Mouse (Mus musculus) layer of hippocampus, postnatal 10 days (tissue): Measurements from ENCODE around the gene Slc39a7. TPM values are rescaled to one million over a fixed set of nuclear protein-coding genes. Genes with fewer than 3 reads are reported as not detected.

Experiments
- DNase-seq, 2 experiments: peaks; one replicate each; pipeline ENCODE4 v3.0.0; 2021; ENCODE audit warnings: low spot score in 2 of 2
- total RNA-seq, 2 experiments: library from RNA; stranded (reverse); gene quantifications; 2 replicates each; pipeline ENCODE4 v1.2.3; 2021

The Slc39a7 gene
- total RNA-seq, 2 experiments from 2014 or later: 82.8 to 108 TPM

GRCm38 (mm10) chr17:34032174-34032632 lies 721 bp upstream of the Slc39a7 start:
- no peak for DNase-seq

DNA sequence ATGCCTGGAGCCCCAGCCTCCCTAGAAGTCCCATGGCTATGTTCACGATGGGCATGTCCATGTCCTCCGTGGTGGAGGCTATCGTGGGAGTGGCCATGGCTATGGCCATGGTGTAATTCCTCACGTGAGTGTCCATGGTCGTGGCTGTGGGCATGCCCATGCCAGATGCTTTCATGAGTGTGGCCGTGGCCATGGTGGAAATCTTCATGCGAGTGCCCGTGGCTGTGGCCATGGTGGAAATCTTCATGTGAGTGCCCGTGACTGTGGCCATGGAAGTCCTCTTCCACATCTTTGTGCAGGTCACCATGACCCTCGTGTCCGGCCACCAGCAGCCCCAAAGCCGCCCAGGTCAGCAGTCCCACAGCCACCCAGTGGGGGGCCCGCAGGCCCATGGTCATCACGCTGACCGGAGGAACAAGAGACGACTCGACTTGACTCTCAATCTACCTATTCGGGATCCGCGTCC lies 588 bp downstream of the Slc39a7 start:
- DNase-seq: no peak

- no peak for DNase-seq
These were observed 1.4 kb downstream of the Slc39a7 start for GRCm38 (mm10) chr17:34029890-34030595.

- DNase-seq: no peak
These were observed 2.2 kb downstream of the Slc39a7 start for GRCm38 (mm10) chr17:34029150-34029889.

- DNase-seq: no peak
These were observed 2.9 kb downstream of the Slc39a7 start for GRCm38 (mm10) chr17:34028501-34029149.

DNA sequence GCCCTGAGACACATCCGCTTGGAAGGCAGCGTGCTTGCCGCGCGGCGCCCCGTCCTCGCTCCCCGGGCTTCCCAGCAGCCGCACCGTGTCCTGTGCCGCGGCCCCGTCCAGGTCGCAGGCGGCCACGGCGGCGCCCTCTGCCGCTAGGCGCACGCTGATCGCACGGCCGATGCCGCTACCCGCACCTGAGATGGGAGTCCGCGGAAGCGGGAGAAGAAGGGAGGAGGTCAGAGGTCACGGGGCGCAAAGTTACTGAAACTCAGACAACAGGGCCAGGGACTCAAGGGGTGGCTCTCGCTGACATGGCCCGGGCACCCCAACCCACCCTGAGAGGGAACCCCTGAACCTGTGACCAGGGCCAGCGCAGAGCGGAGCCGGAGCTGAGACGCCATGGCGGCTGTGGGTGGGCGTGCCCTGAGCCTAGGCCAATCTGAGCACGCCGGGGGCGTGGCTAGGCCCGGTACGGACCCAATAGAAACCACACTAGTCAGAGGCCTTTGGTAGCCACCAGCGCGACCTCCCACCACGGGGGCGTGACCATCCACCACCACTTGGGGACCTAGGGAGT lies 3.7 kb downstream of the Slc39a7 start, which contains the start of gene H2-Ke6:
TSS of gene H2-Ke6 (minus strand) at position 405 of the 568 bp plus-strand sequence.
- peak; percentile 89 to 94 for DNase-seq

- no peak for DNase-seq
These were observed 4.4 kb downstream of the Slc39a7 start for GRCm38 (mm10) chr17:34026917-34027655.

DNA sequence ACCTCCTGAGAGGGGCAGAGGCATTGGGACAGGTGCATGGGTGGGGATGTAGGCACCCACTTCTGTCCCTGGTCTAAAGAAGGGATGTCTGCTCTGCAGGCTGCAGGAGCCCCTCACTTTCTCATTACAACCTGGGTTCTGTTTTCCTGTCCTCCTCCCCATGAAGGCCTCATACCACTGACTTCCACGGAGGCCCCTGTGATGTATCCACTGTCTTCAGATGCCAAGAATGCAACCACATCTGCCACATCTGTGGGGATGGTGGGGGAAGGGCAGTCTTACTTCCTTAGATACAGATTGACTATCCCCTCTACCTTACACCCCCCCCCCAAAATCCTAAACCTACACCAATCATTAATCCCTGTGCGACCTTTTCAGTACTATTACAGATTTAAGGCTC lies 5.3 kb downstream of the Slc39a7 start:
- DNase-seq: no peak

GRCm38 (mm10) chr17:34025756-34026151 lies 5.7 kb downstream of the Slc39a7 start:
- DNase-seq: peak in 1 of 2 experiments; percentile 40

DNA sequence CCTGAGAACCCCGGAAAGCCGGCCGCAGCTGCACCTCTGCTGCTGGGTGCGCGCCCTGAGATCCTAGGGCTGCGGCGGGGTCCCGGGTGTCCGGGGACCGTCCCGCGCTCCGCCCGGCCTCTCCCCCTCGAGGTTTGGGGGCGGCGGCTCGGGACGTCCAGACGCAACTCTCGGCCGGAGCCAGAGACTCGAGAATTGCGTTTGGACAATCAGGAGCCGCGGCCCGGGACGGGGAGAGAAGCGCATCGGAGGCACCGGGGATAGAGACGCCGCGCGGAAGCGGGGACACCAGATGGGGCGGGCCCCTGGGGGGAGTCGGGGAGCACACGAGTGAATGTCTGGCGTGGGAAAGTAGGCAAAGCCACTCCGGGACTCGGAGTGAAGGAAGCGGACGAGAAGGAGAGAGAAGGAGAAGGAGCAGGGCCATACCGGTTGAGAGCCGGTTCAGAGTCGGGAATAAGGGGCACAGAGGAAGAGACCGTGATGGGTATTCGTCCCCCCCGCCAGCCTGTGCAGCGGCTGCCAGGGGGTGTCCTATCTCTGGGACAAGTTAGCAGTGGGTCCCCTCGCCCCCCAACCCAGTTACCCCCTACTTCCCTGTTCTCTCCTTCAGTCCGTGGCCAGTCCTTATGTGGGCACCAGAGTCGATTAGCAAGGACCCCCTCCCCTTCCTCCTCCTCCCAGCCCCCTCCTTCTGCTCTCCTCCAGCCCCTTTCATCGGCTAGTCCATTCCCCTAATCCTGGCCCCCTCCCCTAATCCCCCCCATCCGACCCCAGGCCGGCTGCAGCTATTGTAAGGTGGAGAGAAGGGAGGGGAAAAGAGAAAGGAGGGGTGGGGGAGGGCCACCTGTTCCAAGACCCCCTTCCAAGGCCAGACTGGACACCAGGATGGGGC lies 6.4 kb downstream of the Slc39a7 start:
- DNase-seq: no peak

- DNase-seq: peak; percentile 92 to 94
These were observed 7.1 kb downstream of the Slc39a7 start, which contains the start of gene Ring1 for GRCm38 (mm10) chr17:34024317-34024821. TSS of gene Ring1 (minus strand) at chr17:34024680.

GRCm38 (mm10) chr17:34023678-34024077 lies 7.8 kb downstream of the Slc39a7 start:
- no peak for DNase-seq

- no peak for DNase-seq
These were observed 8.5 kb downstream of the Slc39a7 start for GRCm38 (mm10) chr17:34022987-34023386.

DNA sequence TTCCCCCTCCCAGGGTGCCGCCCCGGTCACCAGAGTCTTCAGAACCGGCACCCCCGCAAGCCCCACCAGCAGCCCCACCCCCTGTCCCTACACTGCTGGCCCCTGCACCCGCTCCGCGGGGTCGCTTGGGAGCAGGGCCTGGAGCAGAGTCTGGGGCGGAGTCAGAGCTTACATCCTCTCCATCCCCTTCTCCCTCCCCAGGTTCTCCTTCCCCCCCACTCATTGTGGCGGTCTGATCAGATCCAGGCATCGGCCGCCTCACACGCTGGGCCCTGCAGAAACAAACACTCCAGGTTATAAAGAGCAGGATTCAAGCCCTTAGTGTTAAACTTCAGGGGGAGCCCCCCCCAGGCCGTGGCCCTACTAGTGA lies 9.1 kb downstream of the Slc39a7 start:
- no peak for DNase-seq

DNA sequence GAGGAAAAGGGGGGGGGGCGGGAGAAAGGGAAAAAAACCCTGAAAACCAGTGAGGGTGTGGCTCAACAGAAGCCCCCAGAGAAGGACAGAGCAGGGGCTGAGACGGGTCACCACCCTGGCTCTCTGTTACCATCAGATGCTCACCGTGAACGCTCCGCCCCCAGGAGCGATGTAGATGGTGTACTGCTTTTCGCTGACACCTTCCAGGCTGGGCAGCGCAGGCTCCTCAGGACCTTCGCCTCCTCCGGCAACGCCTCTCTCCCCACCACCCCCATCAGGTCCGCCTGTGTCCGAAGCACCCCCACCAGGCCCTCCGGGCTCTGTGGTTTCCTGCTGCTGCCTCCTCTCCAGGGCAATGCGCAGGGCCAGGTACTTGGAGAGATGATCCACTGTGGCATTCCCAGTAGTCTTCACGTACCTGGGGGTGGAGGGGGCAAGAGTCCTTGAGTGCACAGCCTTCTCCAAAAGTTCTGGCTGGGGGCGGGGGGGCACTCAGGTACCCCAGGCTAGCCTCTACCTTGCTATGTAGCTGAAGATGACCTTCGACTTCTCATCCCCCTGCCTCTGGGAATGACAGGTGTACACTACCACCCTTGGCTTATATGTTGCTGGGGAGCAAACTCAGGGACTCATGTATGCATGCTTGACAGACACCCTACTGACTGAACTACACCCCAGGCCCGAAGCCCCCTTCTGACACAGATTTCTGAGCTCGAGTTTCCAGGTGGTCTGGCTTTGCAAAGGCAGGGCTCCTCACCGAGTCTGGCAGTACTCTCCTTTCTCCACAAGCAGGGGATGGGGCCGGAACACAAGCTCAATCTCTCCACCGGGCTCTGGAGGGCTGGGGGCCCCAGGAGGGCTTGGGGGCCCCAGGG lies 9.7 kb downstream of the Slc39a7 start:
- no peak for DNase-seq

DNA sequence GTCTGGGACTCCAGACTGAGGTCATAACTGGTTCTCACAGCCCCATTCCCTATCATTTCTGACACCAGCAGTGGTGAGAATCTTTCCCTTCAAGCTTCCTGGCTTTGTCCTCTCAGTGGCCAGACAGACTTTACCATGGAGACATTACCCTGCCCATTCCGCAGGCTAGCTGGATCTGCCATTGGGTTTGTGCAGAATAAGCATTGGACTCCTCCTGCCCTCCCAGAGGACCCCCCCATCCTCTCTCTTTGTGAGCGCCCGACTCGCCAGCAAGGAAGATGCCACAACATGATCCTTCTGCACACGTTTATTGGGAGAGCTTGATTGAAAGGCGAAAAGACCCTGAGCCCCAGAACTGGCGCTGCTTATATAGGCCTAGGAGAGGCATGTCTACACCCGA lies 18.0 kb downstream of the Slc39a7 start:
- DNase-seq: no peak

DNA sequence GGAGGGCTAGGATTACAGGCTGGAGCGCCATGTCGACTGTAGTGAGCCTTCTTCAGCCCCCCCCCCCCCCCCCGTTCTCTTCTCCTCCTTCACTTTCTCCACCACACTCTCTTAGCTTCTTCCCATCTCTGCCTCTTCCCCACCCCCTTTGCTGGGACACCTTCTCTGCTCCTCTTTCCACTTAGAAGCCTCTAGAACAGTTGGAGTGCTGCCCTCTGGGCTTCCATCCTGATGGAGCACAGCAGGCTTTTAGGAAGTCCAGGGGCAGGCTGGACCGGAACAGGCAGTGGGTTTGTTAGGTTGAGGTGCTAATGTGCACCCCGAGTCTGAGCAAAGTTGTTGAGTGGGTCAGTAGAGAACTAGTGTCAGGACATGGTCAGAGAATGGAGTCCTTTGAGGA lies 21.3 kb downstream of the Slc39a7 start:
- DNase-seq: no peak

DNA sequence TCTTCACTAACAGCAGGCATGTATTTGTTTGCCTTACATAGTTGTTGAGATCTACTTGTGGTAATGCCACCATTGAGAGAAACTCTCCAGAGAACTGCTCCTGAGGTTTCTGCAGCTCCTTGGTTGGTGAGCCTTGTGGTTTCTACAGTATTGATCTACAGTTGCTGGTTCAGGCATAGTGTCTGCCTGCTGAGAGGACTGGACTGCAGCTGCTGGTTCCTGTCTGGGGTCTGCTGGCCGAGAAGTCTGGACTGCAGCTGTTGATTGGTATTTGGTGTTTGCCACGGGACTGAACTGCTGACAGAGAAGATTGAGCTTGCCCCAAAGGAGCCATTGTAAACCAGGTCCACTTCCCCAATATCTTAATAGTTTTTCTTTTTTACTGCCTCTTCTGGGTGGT lies 24.9 kb downstream of the Slc39a7 start:
- DNase-seq: no peak

DNA sequence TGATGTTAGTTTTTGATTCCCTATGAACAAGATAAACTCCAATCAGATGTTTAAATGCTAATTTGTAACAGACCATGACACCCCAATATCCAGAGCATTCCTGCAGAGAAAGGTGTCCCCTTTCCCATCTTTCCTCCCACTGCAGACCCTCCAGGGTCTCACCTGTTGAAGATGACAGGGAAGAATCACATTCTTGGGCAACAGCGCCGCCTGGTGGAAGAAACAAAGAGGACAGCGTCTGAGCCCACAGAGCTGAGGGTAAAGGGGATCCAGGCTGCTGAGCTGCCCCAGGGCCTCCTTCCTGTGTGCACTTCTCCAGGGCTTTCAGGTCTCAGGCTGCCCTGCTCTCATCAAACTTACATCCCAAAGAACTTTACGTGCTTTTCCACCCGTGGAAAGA lies 28.1 kb downstream of the Slc39a7 start:
- peak; percentile 41 to 48 for DNase-seq
